Mouse (Mus musculus) heart, embryonic 14.5 days (tissue): ENCODE results near the gene Tet3. TPM values are rescaled to one million over a fixed set of nuclear protein-coding genes. Genes with fewer than 3 reads are reported as not detected.

Experiments used
- ATAC-seq: fragments of 200-750 bp; cut with Nextera tagmentation; 2 replicates; pipeline ENCODE4 v1.8.0; 2017; ENCODE audit warnings: low read depth, moderate TSS enrichment; ENCODE audit not compliant: insufficient number of reproducible peaks, insufficient read depth, low FRiP score
- H3K27ac ChIP-seq, 2 experiments: fragments of 200-500 bp in 1 of 2; fragments of 300-500 bp in 1 of 2; sonication (generic) in 1 of 2; replicated peaks in 1 of 2; 2 replicates each; pipeline ENCODE4 v1.5.1; 2012 to 2014; ENCODE audit warnings: low read depth in 2 of 2, low read length in 2 of 2, control low read depth in 1 of 2, mild to moderate bottlenecking in 1 of 2, mixed read lengths in 1 of 2; ENCODE audit not compliant: control insufficient read depth in 1 of 2, insufficient read depth in 1 of 2
- H3K27me3 ChIP-seq: fragments of 300-500 bp; sonication (generic); 2 replicates; pipeline ENCODE4 v1.6.1; 2014; ENCODE audit warnings: mild to moderate bottlenecking, low read length, control low read depth; ENCODE audit not compliant: control insufficient read depth, insufficient read depth
- H3K36me3 ChIP-seq: fragments of 300-500 bp; sonication (generic); 2 replicates; pipeline ENCODE4 v1.6.1; 2014; ENCODE audit warnings: mild to moderate bottlenecking, control low read depth, low read length, mixed read lengths; ENCODE audit not compliant: control insufficient read depth, insufficient read depth
- H3K4me1 ChIP-seq, 2 experiments: fragments of 200-500 bp in 1 of 2; fragments of 300-500 bp in 1 of 2; sonication (generic) in 1 of 2; 2 replicates each; pipeline ENCODE4 v1.6.1; 2012 to 2014; ENCODE audit warnings: low read length in 2 of 2, control low read depth in 1 of 2, mixed read lengths in 1 of 2; ENCODE audit not compliant: control insufficient read depth in 2 of 2, insufficient read depth in 2 of 2
- H3K4me2 ChIP-seq: fragments of 300-500 bp; sonication (generic); 2 replicates; pipeline ENCODE4 v1.6.1; 2014; ENCODE audit warnings: mild to moderate bottlenecking, low read length
- H3K4me3 ChIP-seq, 2 experiments: fragments of 200-500 bp in 1 of 2; fragments of 300-500 bp in 1 of 2; sonication (generic) in 1 of 2; 2 replicates each; pipeline ENCODE4 v1.5.1; 2012 to 2014; ENCODE audit warnings: low read length in 2 of 2, mild to moderate bottlenecking in 2 of 2, control low read depth in 1 of 2, low read depth in 1 of 2, moderate library complexity in 1 of 2; ENCODE audit not compliant: control insufficient read depth in 1 of 2, insufficient read depth in 1 of 2
- H3K9ac ChIP-seq: fragments of 300-500 bp; sonication (generic); 2 replicates; pipeline ENCODE4 v1.6.1; 2014; ENCODE audit warnings: mild to moderate bottlenecking, low read length
- H3K9me3 ChIP-seq: fragments of 300-500 bp; sonication (generic); 2 replicates; pipeline ENCODE4 v1.6.1; 2016; ENCODE audit warnings: low read length, control low read depth; ENCODE audit not compliant: control insufficient read depth
- WGBS: fragments of 180-500 bp; shearing (Covaris S2); extraction: QIAGEN DNeasy Blood & Tissue Kit; methylation state at CpG from one replicate; pipeline ENCODE4 v1.1.7; 2014; 5-methylcytosine and 5-hydroxymethylcytosine counted together
- polyA plus RNA-seq: library from polyadenylated mRNA; unstranded; fragments of >200 nt; fragmentation: Nextera tagmentation; extraction: Ambion mirVana; gene quantifications from 2 replicates; pipeline ENCODE4 v1.2.1, GENCODE M21; 2014

Gene Tet3
- polyA plus RNA-seq, 1 experiment from 2014 or later = 28.9 TPM

DNA sequence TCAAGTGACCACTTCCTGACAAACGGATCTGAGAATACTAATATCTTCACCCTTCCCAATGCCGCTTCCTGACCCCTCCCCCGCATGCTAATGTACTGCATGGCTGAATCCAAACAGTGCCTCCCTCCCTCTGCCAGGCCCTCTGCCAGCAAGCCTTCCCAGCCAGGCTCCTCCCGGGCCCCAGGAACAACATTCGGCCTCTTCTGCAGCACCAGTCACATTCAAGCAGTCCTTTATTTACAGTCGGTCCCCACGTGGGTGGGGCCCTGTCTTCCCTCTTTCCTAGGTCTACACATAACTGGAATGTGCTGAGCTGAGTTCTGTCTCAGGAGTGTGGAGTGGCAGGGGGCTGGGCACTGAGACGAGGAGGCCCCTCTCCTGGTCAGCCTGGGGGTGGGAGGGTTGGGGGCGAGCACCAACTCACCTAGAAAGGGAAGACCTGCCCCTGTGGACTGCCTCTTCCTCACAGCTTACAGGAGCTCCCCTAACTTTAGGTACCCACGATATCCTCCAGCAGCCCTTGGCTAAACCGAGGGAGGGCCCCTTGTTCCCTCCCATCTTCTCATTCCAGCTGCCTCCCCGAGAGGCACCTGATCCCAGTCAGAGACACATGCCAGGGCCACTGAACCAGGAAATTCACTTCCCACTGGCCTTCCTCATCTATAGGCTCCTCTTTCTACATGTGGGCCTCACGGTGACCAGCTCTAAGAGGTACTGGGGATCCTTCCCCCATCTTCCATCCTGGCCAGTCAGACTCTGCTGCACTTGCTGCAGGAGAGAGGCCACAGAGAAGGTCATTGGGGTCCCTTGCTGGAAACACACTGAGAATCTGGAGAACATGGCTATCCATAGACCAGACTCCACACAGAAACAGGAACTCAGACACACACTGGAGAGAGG is 15.2 kb downstream of the Tet3 start:
- H3K4me3 ChIP-seq = peak overlapping the region in 1 of 2 experiments; percentile 8; a peak in 2 of 4 replicates
- ATAC-seq = peak; percentile 67
- 3% methylated on average over 13 of the region's 13 CpGs for WGBS
- no peaks in the 10 kb centered on the region for H3K27me3 ChIP-seq
- no peaks in the 10 kb centered on the region for H3K9me3 ChIP-seq
- peak overlapping the region; percentile 88 to 90 for H3K27ac ChIP-seq
- peak overlapping the region; percentile 35; the same call in 1 of the 2 replicates for H3K9ac ChIP-seq
- H3K4me2 ChIP-seq = peak overlapping the region; percentile 89
- H3K4me1 ChIP-seq = peaks cover 56 to 74% of the 10 kb centered on the region in 2 experiments
- H3K36me3 ChIP-seq = peaks cover 21% of the 10 kb centered on the region

DNA sequence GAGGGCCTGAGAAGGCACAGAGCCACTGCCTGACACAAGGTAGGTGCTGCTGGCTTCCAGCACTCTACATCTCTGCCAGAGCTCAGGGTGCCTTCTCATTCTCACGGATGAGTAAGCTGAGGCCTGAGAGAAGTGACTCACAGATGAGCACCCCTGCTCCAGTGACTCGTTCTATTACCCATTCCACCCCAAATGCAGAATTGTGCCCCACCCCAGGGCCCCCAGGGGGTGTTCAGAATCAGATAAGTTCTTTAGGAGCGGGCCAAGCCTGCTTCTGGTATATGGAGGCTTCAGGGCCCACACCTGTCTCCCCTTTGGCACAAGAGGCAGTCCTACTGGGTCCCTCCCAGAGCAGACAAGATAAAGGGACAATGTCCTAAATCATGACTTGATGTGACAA is 16.2 kb downstream of the Tet3 start:
- Histone ChIP-seq H3K9ac (peak overlapping the region; percentile 88; the same call in 1 of the 2 replicates), H3K4me3 (peak overlapping the region in 1 of 2 experiments; percentile 1; a peak in 1 of 4 replicates), H3K4me1 (peaks cover 54 to 74% of the 10 kb centered on the region in 2 experiments), H3K27me3 (no peaks in the 10 kb centered on the region), H3K27ac (peak overlapping the region; percentile 88 to 90), H3K36me3 (peaks cover 21% of the 10 kb centered on the region), H3K9me3 (no peaks in the 10 kb centered on the region), H3K4me2 (peak overlapping the region; percentile 89)
- 42% methylated on average over 3 of the region's 3 CpGs for WGBS
- ATAC-seq = no peak

- no peaks in the 10 kb centered on the region for H3K27me3 ChIP-seq
- H3K9me3 ChIP-seq = no peaks in the 10 kb centered on the region
- peak overlapping the region; percentile 62 to 75 for H3K4me3 ChIP-seq
- peaks cover 25% of the 10 kb centered on the region for H3K36me3 ChIP-seq
- H3K27ac ChIP-seq = peak overlapping the region; percentile 76 to 90
- peak overlapping the region; percentile 88 for H3K9ac ChIP-seq
- WGBS = 0% methylated on average over 44 of the region's 48 CpGs
- peaks cover 48 to 67% of the 10 kb centered on the region in 2 experiments for H3K4me1 ChIP-seq
- peak overlapping the region; percentile 89 for H3K4me2 ChIP-seq
- peak; percentile 84 for ATAC-seq
Measured at GRCm38 (mm10) chr6:83441259-83442061, 17.4 kb downstream of the Tet3 start.

DNA sequence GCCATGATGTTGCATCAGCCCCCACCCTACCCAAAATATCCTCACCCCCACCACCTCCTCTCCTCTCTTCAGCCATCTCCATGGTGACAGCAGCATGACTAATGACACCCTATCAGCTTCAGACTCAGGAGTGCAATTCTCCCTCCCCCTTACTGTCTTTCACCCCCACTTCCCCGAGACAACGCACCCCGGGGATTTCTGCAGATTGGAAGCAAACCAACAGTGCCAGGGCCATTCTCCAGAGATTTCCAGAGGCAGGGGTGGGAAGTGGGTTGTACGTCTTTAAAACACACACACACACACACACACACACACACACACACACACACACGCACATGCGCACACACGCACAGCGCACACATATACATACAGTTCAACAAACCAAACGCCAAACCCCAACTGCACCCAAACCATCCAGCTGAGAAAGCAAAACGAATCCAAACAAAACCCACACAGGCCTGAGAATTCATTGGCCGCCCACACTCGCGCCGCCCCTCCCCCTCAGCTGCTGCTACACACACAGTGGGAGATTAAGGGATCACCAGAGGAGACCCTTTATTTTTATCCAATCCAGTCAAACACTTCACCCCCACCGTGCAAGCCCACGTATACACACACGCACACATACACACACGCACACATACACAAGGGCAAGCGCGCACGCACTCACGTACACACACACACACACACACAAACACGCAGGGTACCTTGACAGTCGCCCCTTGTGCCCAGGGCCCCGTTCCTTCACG is 18.2 kb downstream of the Tet3 start:
- Histone ChIP-seq H3K27ac (peak overlapping the region; percentile 63 to 90), H3K4me2 (peak overlapping the region; percentile 89), H3K9ac (peak overlapping the region; percentile 88), H3K4me1 (peaks cover 44 to 66% of the 10 kb centered on the region in 2 experiments), H3K4me3 (peak overlapping the region; percentile 62 to 75), H3K27me3 (no peaks in the 10 kb centered on the region), H3K9me3 (no peaks in the 10 kb centered on the region), H3K36me3 (peaks cover 27% of the 10 kb centered on the region)
- 0 out of 2 replicates have a peak, but pooled peaks have one; percentile 14 for ATAC-seq
- 3% methylated on average over 26 of the region's 26 CpGs for WGBS

DNA sequence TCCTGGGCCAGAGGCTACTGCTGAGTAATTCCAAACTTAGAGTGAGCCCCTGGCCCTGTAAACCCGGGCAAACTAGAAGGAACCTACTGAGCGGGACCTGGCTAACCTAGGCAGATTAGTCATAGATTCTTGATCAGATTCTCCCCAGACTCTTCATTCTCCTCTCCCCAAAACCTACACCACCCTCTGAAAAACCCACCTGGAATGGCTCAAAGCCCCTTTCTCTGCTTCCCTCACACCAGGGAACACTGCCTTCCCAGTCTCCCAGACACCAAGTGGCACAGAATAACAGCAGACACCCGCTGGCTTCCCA is 18.7 kb downstream of the Tet3 start:
- Histone ChIP-seq H3K4me3 (peak overlapping the region; percentile 62 to 75; a peak in 3 of 4 replicates), H3K9ac (peak overlapping the region; percentile 88), H3K9me3 (no peaks in the 10 kb centered on the region), H3K4me1 (peaks cover 46 to 69% of the 10 kb centered on the region in 2 experiments), H3K4me2 (peak overlapping the region; percentile 89), H3K27me3 (no peaks in the 10 kb centered on the region), H3K27ac (peak overlapping the region in 1 of 2 experiments; percentile 90; a peak in 1 of 4 replicates), H3K36me3 (peaks cover 29% of the 10 kb centered on the region)
- WGBS = 23% methylated on average over 3 of the region's 3 CpGs
- no peak for ATAC-seq

GRCm38 (mm10) chr6:83439781-83440180 is 19.1 kb downstream of the Tet3 start:
- H3K27ac ChIP-seq = peak overlapping the region in 1 of 2 experiments; percentile 41; a peak in 1 of 4 replicates
- peaks cover 29% of the 10 kb centered on the region for H3K36me3 ChIP-seq
- peak overlapping the region; percentile 88 for H3K9ac ChIP-seq
- peaks cover 46 to 71% of the 10 kb centered on the region in 2 experiments for H3K4me1 ChIP-seq
- no peak for ATAC-seq
- H3K27me3 ChIP-seq = no peaks in the 10 kb centered on the region
- peak overlapping the region in 1 of 2 experiments; percentile 75; a peak in 2 of 4 replicates for H3K4me3 ChIP-seq
- no peaks in the 10 kb centered on the region for H3K9me3 ChIP-seq
- 66% methylated on average over 5 of the region's 5 CpGs for WGBS
- peak overlapping the region; percentile 89 for H3K4me2 ChIP-seq
